Mouse (Mus musculus) liver, embryonic 14.5 days (tissue): Measurements from ENCODE around the gene Glp2r. TPM values are rescaled to one million over a fixed set of nuclear protein-coding genes. Genes with fewer than 3 reads are reported as not detected.

Experiments
- ATAC-seq: fragments of 200-750 bp; cut with Nextera tagmentation; 2 replicates; pipeline ENCODE4 v1.8.0; 2017; ENCODE audit warnings: moderate number of reproducible peaks, mild to moderate bottlenecking, moderate library complexity; ENCODE audit not compliant: insufficient read depth
- DNase-seq, 3 experiments: peaks; one replicate each; pipeline ENCODE4 v3.0.0-alpha.2; 2012 to 2013; ENCODE audit warnings: low read depth in 3 of 3, low spot score in 3 of 3
- H3K27ac ChIP-seq: fragments of 300-500 bp; sonication (generic); 2 replicates; pipeline ENCODE4 v1.5.1; 2014; ENCODE audit warnings: moderate library complexity, mild to moderate bottlenecking, control low read depth, inconsistent platforms
- H3K27me3 ChIP-seq: fragments of 300-500 bp; sonication (generic); 2 replicates; pipeline ENCODE4 v1.6.1; 2014; ENCODE audit warnings: mild to moderate bottlenecking, low read length, moderate library complexity; ENCODE audit not compliant: control insufficient read depth, insufficient read depth
- H3K36me3 ChIP-seq: fragments of 300-500 bp; sonication (generic); replicated peaks from 2 replicates; pipeline ENCODE4 v1.6.1; 2014; ENCODE audit warnings: low read depth; ENCODE audit not compliant: control insufficient read depth, insufficient read depth
- H3K4me1 ChIP-seq, 2 experiments: fragments of 200-500 bp in 1 of 2; fragments of 300-500 bp in 1 of 2; sonication (generic) in 1 of 2; replicated peaks; 2 replicates each; pipeline ENCODE4 v1.6.1; 2012 to 2014; ENCODE audit warnings: antibody characterized with exemption in 1 of 2, inconsistent platforms in 1 of 2, low read length in 1 of 2; ENCODE audit not compliant: control insufficient read depth in 2 of 2, insufficient read depth in 2 of 2
- H3K4me2 ChIP-seq: fragments of 300-500 bp; sonication (generic); 2 replicates; pipeline ENCODE4 v1.6.1; 2014; ENCODE audit warnings: low read depth, mild to moderate bottlenecking, control low read depth, moderate library complexity
- H3K4me3 ChIP-seq, 2 experiments: fragments of 200-500 bp in 1 of 2; fragments of 300-500 bp in 1 of 2; sonication (generic) in 1 of 2; 2 replicates each; pipeline ENCODE4 v1.5.1; 2012 to 2014; ENCODE audit warnings: low read depth in 2 of 2, low read length in 2 of 2, mild to moderate bottlenecking in 2 of 2, control low read depth in 1 of 2, inconsistent platforms in 1 of 2, moderate library complexity in 1 of 2; ENCODE audit not compliant: insufficient read depth in 1 of 2
- H3K9ac ChIP-seq: fragments of 300-500 bp; sonication (generic); replicated peaks from 2 replicates; pipeline ENCODE4 v1.6.1; 2014; ENCODE audit warnings: mild to moderate bottlenecking, control low read depth, moderate library complexity
- H3K9me3 ChIP-seq: fragments of 300-500 bp; sonication (generic); 2 replicates; pipeline ENCODE4 v1.6.1; 2016; ENCODE audit warnings: low read length, mixed read lengths; ENCODE audit not compliant: control insufficient read depth
- CTCF ChIP-seq: IDR thresholded peaks from 2 replicates; pipeline ENCODE4 v1.5.1; 2016; ENCODE audit warnings: antibody characterized with exemption, low read depth, control low read depth
- EP300 ChIP-seq: IDR thresholded peaks from 2 replicates; pipeline ENCODE4 v1.6.1; 2016; ENCODE audit warnings: antibody characterized with exemption, low read depth
- WGBS: fragments of 180-500 bp; shearing (Covaris S2); extraction: QIAGEN DNeasy Blood & Tissue Kit; methylation state at CpG from one replicate; pipeline ENCODE4 v1.1.7; 2014; ENCODE audit not compliant: insufficient replicate concordance; 5-methylcytosine and 5-hydroxymethylcytosine counted together
- polyA plus RNA-seq, 2 experiments: library from polyadenylated mRNA; depleted of rRNA in 1 of 2; stranded (reverse) in 1 of 2; unstranded in 1 of 2; fragments of >200 nt; fragmentation: Nextera tagmentation in 1 of 2; extraction: Ambion mirVana in 1 of 2; gene quantifications; 2 replicates each; pipeline versions ENCODE4 v1.2.1 to v1.2.3; 2012 to 2014

Gene Glp2r
- polyA plus RNA-seq, 2 experiments, result 0.21 to 0.30 TPM

- no peak for TF ChIP-seq CTCF
- TF ChIP-seq EP300, result no peak
- Histone ChIP-seq H3K27me3 (no peaks in the 10 kb centered on the region), H3K4me3 (no peak overlapping the region), H3K9me3 (no peaks in the 10 kb centered on the region), H3K4me1 (no peaks in the 10 kb centered on the region), H3K27ac (no peak overlapping the region), H3K36me3 (no peaks in the 10 kb centered on the region), H3K9ac (no peak overlapping the region), H3K4me2 (no peak overlapping the region)
- WGBS, result 80% methylated on average over 9 of the region's 9 CpGs
- ATAC-seq, result no peak
- no peak for DNase-seq
These were observed 114.1 kb downstream of the Glp2r start for GRCm38 (mm10) chr11:67656811-67657210.

GRCm38 (mm10) chr11:67656366-67656765 is 114.6 kb downstream of the Glp2r start:
- 32% methylated on average over 7 of the region's 7 CpGs for WGBS
- TF ChIP-seq EP300, result no peak
- no peak for TF ChIP-seq CTCF

DNA sequence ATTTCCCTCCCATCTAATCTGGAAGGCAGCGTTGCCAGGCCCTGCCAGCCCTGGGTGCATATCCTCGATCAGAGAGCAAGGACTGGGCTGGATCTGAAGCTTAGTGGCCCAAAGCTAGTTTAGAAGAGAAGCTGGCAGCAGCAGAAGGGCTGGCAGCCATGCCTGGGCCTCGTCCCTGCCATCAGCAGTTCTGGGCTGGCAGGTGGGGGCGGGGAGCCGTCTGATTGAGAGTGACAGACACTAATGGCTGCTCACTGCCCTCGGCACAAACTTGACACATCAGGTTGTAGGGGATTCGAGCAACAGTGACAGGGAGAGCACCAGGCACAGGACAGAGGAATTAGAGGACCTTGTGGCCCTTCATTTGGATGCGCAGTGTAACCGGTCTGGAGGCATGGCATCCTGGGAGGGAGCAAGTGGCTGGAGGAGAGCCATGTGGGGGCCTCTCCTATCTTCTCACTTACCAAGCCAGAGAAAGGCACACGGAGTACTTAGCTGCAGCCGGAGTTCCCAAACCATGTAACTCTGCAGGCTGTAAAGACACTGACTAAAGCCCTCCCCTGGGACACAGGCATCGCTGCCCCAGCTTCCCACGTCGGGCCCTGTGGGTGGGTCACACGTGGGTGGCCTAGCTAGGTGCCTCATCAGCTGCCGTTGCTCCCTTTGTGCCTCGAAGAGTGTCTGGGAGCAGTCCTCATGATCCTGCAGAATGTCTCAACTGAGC is 115.6 kb downstream of the Glp2r start:
- no peak for ATAC-seq
- TF ChIP-seq CTCF, result no peak
- TF ChIP-seq EP300, result no peak
- Histone ChIP-seq H3K4me3 (no peak overlapping the region), H3K27ac (no peak overlapping the region), H3K9ac (no peak overlapping the region), H3K4me2 (no peak overlapping the region), H3K36me3 (no peaks in the 10 kb centered on the region), H3K27me3 (no peaks in the 10 kb centered on the region), H3K9me3 (no peaks in the 10 kb centered on the region), H3K4me1 (no peaks in the 10 kb centered on the region)
- no peak for DNase-seq
- 54% methylated on average over 17 of the region's 17 CpGs for WGBS

More at GRCm38 (mm10) chr11:67656366-67656765, 114.6 kb downstream of the Glp2r start:
- no peak overlapping the region for H3K9ac ChIP-seq
- H3K4me1 ChIP-seq, result no peaks in the 10 kb centered on the region
- no peaks in the 10 kb centered on the region for H3K9me3 ChIP-seq
- no peak overlapping the region for H3K4me2 ChIP-seq
- H3K27ac ChIP-seq, result no peak overlapping the region
- H3K4me3 ChIP-seq, result no peak overlapping the region
- ATAC-seq, result no peak
- H3K36me3 ChIP-seq, result no peaks in the 10 kb centered on the region
- H3K27me3 ChIP-seq, result no peaks in the 10 kb centered on the region
- DNase-seq, result no peak

DNA sequence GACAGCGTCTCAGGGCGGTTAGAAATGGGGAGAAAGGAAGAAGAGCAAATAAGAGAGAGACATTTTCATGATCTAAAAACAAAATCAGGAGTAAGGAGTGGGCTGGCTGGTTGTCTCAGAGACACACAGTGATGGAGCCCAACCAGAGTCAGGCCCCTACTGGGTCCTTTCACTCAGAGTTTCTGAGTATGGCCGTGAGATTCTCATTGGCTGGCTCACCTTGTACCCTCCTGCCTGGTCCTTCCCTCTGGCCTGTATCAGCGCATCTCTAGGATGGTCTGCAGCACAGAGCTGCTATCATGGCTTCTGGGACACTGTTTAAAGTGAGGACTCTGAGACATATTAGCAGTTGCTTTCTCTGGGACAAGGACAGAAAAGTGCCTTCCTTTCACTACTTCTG is 116.4 kb downstream of the Glp2r start:
- Histone ChIP-seq H3K4me3 (no peak overlapping the region), H3K4me1 (no peaks in the 10 kb centered on the region), H3K27me3 (no peaks in the 10 kb centered on the region), H3K4me2 (no peak overlapping the region), H3K36me3 (no peaks in the 10 kb centered on the region), H3K9ac (no peak overlapping the region), H3K9me3 (no peaks in the 10 kb centered on the region), H3K27ac (no peak overlapping the region)
- TF ChIP-seq CTCF (no peak), EP300 (no peak)
- DNase-seq (no peak), ATAC-seq (no peak)
- WGBS, result 59% methylated on average over 4 of the region's 4 CpGs

DNA sequence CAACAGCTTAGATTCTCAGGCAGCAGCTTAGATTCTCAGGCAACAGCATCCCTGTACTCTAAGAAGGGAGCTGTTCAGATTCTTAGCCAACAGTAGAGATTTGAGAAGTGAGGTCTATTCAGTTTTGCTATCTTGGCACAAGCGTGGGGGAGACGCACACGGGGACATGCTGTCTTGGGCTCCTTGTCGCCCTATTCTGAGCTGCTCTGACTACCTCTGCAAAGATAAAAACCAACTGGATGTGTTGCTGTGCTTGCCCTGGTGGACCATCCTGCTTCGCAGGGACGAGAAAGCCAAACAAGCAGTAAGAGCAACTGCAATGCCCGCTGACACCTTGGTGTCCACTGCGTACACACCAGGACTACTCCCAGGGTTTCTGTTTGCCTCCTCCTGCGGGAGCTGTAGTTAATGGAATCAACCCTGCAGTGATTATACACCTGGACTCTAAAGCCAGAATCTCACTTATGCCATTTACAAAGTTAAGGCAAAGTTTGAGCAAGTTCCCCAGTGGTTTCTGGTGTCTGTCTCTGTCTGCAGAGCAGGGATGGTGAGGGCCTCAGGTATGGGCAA is 117.3 kb downstream of the Glp2r start:
- Histone ChIP-seq H3K9ac (no peak overlapping the region), H3K9me3 (no peaks in the 10 kb centered on the region), H3K27me3 (no peaks in the 10 kb centered on the region), H3K4me1 (no peaks in the 10 kb centered on the region), H3K27ac (no peak overlapping the region), H3K36me3 (no peaks in the 10 kb centered on the region), H3K4me3 (no peak overlapping the region), H3K4me2 (no peak overlapping the region)
- TF ChIP-seq CTCF (no peak), EP300 (no peak)
- 68% methylated on average over 9 of the region's 9 CpGs for WGBS
- ATAC-seq, result no peak
- no peak for DNase-seq
